Comparison of ENCODE assay signal across 12 mouse cellular contexts in genomic region chr4:59278410-59278809, GRCm38 (mm10).
DNase-seq lines count a peak whose midpoint lies in the region; ATAC-seq and TF ChIP-seq lines count a peak whose summit lies in the region.
"Had no signal": no experiment of that assay in that cellular context is flagged by ENCODE, and none has a peak within 500 bp of the region (broad histone marks: within the 10 kb centered on the region; RNA-seq: fewer than 3 reads in every experiment).

No protein-coding gene starts in this region.

- no peak for TF ChIP-seq EP300 in MEL (IDR thresholded peaks at IDR 0.05; ENCODE audit: low read depth in 1 of 2, low read length in 2 of 2)

- peak overlapping the region; percentile 15 to 60 for H3K4me3 ChIP-seq in MEL (ENCODE audit: control insufficient read depth in 1 of 2, insufficient read depth in 1 of 2, low read depth in 2 of 2, low read length in 2 of 2)
- H3K4me3 ChIP-seq in gastrocnemius, adult 2 months, result no peak overlapping the region

- TF ChIP-seq POLR2A in MEL (IDR thresholded peaks at IDR 0.05; ENCODE audit: control insufficient read depth in 1 of 2, insufficient read depth in 1 of 2, low read depth in 1 of 2, low read length in 2 of 2, poor library complexity in 1 of 2), result no peak

- TF ChIP-seq CTCF in MEL (IDR thresholded peaks at IDR 0.05 in 2 of 3, conservative IDR thresholded peaks at IDR 0.05 in 1 of 3; ENCODE audit: control insufficient read depth in 1 of 3, insufficient read depth in 1 of 3, low read depth in 2 of 3, low read length in 3 of 3, poor library complexity in 1 of 3, severe bottlenecking in 1 of 3), result peak in 1 of 3 experiments; percentile 26; a peak in 2 of 6 replicates
- TF ChIP-seq CTCF in gastrocnemius, adult 2 months (IDR thresholded peaks at IDR 0.05), result no peak

- no peaks in the 10 kb centered on the region for H3K27me3 ChIP-seq in MEL (ENCODE audit: control insufficient read depth in 1 of 2, insufficient read depth in 2 of 2, low read length in 2 of 2)

- peaks cover 0 to 51% of the 10 kb centered on the region in 2 experiments; a peak in 2 of 4 replicates for H3K36me3 ChIP-seq in MEL (ENCODE audit: control insufficient read depth in 1 of 2, insufficient read depth in 2 of 2, low read length in 2 of 2)

- H3K27ac ChIP-seq in MEL (ENCODE audit: control insufficient read depth, low read depth, low read length), result peak overlapping the region; percentile 72
- no peak overlapping the region for H3K27ac ChIP-seq in gastrocnemius, adult 2 months

- H3K9me3 ChIP-seq in MEL (replicated peaks; ENCODE audit: insufficient read depth, low read length), result no peaks in the 10 kb centered on the region

- intact Hi-C loops in left cerebral cortex, postnatal 14 days (cut with DNase I), result no loop called here
- intact Hi-C loops in gastrocnemius, adult 2 months (cut with DNase I), result no loop called here

- peak; percentile 98 for ATAC-seq in erythroid progenitor cell, adult 5-6 weeks (replicated peaks; ENCODE audit: low FRiP score, poor library complexity, severe bottlenecking)
- ATAC-seq: intestine, embryonic 16.5 days; midbrain, embryonic 16.5 days had no signal

- TF ChIP-seq RAD21 in MEL (IDR thresholded peaks at IDR 0.05; ENCODE audit: low read depth, low read length), result no peak; the same call in 1 of the 2 replicates

- H3K79me2 ChIP-seq in MEL (ENCODE audit: control insufficient read depth, insufficient read depth, low read length, poor library complexity), result no peaks in the 10 kb centered on the region

- peak; percentile 89 for DNase-seq in MEL (ENCODE audit: low read depth, low spot score)
- peak; percentile 91 for DNase-seq in naive thymus-derived CD4-positive, alpha-beta T cell, adult 2 months (ENCODE audit: low read depth)
- DNase-seq in thymus, postnatal 10 days (ENCODE audit: low spot score in 2 of 2), result peak; percentile 55 to 58
- DNase-seq in cerebellum, adult 11-12 months, result no peak
- no peak for DNase-seq in left cerebral cortex, postnatal 14 days (ENCODE audit: low spot score in 2 of 2)
- no peak for DNase-seq in gastrocnemius, adult 2 months
- DNase-seq: adrenal gland, adult 8-10 months; gastrocnemius, postnatal 36 days; heart, postnatal 14 days had no signal

- peak overlapping the region; percentile 42 for H3K9ac ChIP-seq in MEL (ENCODE audit: control insufficient read depth, low read depth, low read length, poor library complexity, severe bottlenecking)

- H3K4me1 ChIP-seq in MEL (ENCODE audit: control insufficient read depth in 1 of 2, insufficient read depth in 2 of 2, low read length in 2 of 2), result peaks cover 37 to 56% of the 10 kb centered on the region in 2 experiments

TF ChIP-seq in MEL, 35 proteins besides CTCF, POLR2A, EP300 and RAD21:
- no peak for TF ChIP-seq POLR2AphosphoS2 (IDR thresholded peaks at IDR 0.05; ENCODE audit: low read length)
- TF ChIP-seq ZC3H11A (IDR thresholded peaks at IDR 0.05; ENCODE audit: low read depth, low read length), result no peak
- TF ChIP-seq SMC3 (IDR thresholded peaks at IDR 0.05; ENCODE audit: low read depth, low read length), result peak; percentile 30; the same call in 1 of the 2 replicates
- no peak for TF ChIP-seq ELF1 (IDR thresholded peaks at IDR 0.05; ENCODE audit: low read depth, low read length)
- peak; percentile 23; the same call in 1 of the 2 replicates for TF ChIP-seq ETS1 (IDR thresholded peaks at IDR 0.05; ENCODE audit: low read depth, low read length)
- no peak for TF ChIP-seq UBTF (IDR thresholded peaks at IDR 0.05; ENCODE audit: borderline replicate concordance, insufficient read depth, low read depth, low read length)
- TF ChIP-seq ZMIZ1 (IDR thresholded peaks at IDR 0.05; ENCODE audit: low read depth, low read length), result no peak
- 0 out of 2 replicates have a peak, but pooled peaks have one; percentile 5 for TF ChIP-seq NELFE (IDR thresholded peaks at IDR 0.05; ENCODE audit: low read depth, low read length)
- TF ChIP-seq MXI1 (IDR thresholded peaks at IDR 0.05; ENCODE audit: low read depth, low read length), result 0 out of 2 replicates have a peak, but pooled peaks have one; percentile 24
- no peak for TF ChIP-seq ZNF384 (IDR thresholded peaks at IDR 0.05; ENCODE audit: low read depth, low read length)
- 0 out of 2 replicates have a peak, but pooled peaks have one; percentile 50 for TF ChIP-seq MAZ (IDR thresholded peaks at IDR 0.05; ENCODE audit: low read depth, low read length)

Comparison
In these comparisons a context has a peak if more than half of its experiments do, and no peak if none do; other contexts are left out.
1. DNase-seq: peak in MEL (single experiment), naive thymus-derived CD4-positive, alpha-beta T cell, adult 2 months (single experiment) and thymus, postnatal 10 days (2 of 2); none in cerebellum, adult 11-12 months (single experiment), left cerebral cortex, postnatal 14 days (0 of 2) and gastrocnemius, adult 2 months (single experiment).